In the genomic region with DNA sequence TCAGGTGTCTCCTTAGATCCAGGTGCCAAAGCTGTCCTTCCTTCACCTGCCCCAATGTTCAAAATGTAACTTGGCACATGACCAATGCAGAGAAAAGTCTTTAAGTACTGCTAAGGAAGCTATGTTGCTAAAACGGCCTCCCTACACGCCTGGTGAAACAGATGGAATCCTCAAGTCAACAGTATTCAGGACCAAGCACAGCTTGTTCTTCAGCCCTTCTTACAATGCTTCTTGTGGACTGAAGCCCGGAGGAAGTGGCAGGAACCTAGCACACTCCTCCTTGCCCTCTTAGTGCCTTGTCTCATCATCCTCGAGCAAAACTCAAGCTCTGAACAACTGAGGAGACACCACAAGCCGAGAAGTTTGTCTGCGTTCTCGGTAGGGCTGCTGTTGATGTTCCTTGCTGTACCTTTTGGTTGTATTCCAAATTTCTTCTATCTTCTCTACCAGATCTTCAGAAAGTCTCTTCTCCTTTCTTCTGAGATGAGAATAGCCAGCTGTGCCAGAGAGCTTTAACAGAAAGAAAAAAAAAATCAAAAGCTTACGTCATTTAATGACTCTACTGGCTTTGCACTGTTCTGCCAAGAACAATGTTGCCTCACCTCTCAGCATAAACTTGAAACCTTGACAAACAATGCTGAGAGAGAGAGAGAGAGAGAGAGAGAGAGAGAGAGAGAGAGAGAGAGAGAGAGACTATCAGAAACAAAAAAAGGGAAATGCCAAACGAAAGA, we compare ENCODE assay signal across 9 mouse cellular contexts. TPM values are rescaled to one million over a fixed set of nuclear protein-coding genes. Genes with fewer than 3 reads are reported as not detected.
A peak's percentile ranks its signal among the peaks of the same experiment; 100 is the strongest.
DNase-seq lines count a peak whose midpoint lies in the region; ATAC-seq and TF ChIP-seq lines count a peak whose summit lies in the region.
"Had no signal": no experiment of that assay in that cellular context is flagged by ENCODE, and none has a peak within 500 bp of the region (broad histone marks: within the 10 kb centered on the region; RNA-seq: fewer than 3 reads in every experiment).

No protein-coding gene starts in this region.

- no peak for ATAC-seq in heart, embryonic 15.5 days (replicated peaks; ENCODE audit: insufficient number of reproducible peaks, insufficient read depth, low FRiP score, low read depth)
- ATAC-seq in lung, embryonic 14.5 days (ENCODE audit: insufficient read depth): no peak
- ATAC-seq in midbrain, embryonic 13.5 days: no peak

- no peak for TF ChIP-seq CTCF in lung, embryonic 14.5 days (IDR thresholded peaks at IDR 0.05; ENCODE audit: low read depth)

- WGBS in heart, embryonic 15.5 days: 60% methylated on average over 9 of the region's 9 CpGs
- WGBS in lung, embryonic 14.5 days: 64% methylated on average over 9 of the region's 9 CpGs
- WGBS in midbrain, embryonic 13.5 days: 87% methylated on average over 9 of the region's 9 CpGs

- H3K4me3 ChIP-seq in heart, embryonic 15.5 days: no peak overlapping the region
- H3K4me3 ChIP-seq in lung, embryonic 14.5 days (ENCODE audit: low read depth, low read length): no peak overlapping the region
- H3K4me3 ChIP-seq in midbrain, embryonic 13.5 days (replicated peaks): no peak overlapping the region

- H3K9ac ChIP-seq in heart, embryonic 15.5 days: no peak overlapping the region
- no peak overlapping the region for H3K9ac ChIP-seq in lung, embryonic 14.5 days
- H3K9ac ChIP-seq in midbrain, embryonic 13.5 days (replicated peaks): no peak overlapping the region

- H3K36me3 ChIP-seq in heart, embryonic 15.5 days: peaks cover 3% of the 10 kb centered on the region; the same call in 1 of the 2 replicates
- peaks cover 6% of the 10 kb centered on the region for H3K36me3 ChIP-seq in lung, embryonic 14.5 days (ENCODE audit: insufficient read depth)
- peaks cover 10% of the 10 kb centered on the region for H3K36me3 ChIP-seq in midbrain, embryonic 13.5 days

- H3K9me3 ChIP-seq in heart, embryonic 15.5 days (replicated peaks): no peaks in the 10 kb centered on the region
- H3K9me3 ChIP-seq in lung, embryonic 14.5 days (ENCODE audit: low read depth, low read length): no peaks in the 10 kb centered on the region
- H3K9me3 ChIP-seq in midbrain, embryonic 13.5 days: no peaks in the 10 kb centered on the region

- peak overlapping the region; percentile 62 for H3K27ac ChIP-seq in heart, embryonic 15.5 days
- H3K27ac ChIP-seq in lung, embryonic 14.5 days (ENCODE audit: low read depth): 0 out of 2 replicates have a peak overlapping the region, but pooled peaks have one; percentile 52
- H3K27ac ChIP-seq in midbrain, embryonic 13.5 days: no peak overlapping the region

- no peak overlapping the region for H3K4me2 ChIP-seq in heart, embryonic 15.5 days
- no peak overlapping the region for H3K4me2 ChIP-seq in lung, embryonic 14.5 days
- no peak overlapping the region for H3K4me2 ChIP-seq in midbrain, embryonic 13.5 days (replicated peaks)

- peak; percentile 36 for DNase-seq in gastrocnemius, adult 18-20 months (ENCODE audit: low spot score)
- no peak for DNase-seq in gastrocnemius, adult 8-10 months (ENCODE audit: low spot score in 2 of 2)
- peak; percentile 33 for DNase-seq in MEL-GATA-1-ER (ENCODE audit: extremely low read depth, low read depth)
- DNase-seq in lung, embryonic 14.5 days: peak; percentile 52
- DNase-seq in gastrocnemius, postnatal 4 days (ENCODE audit: low spot score in 2 of 2): no peak
- no peak for DNase-seq in retina, postnatal 1 day
- DNase-seq: cerebellum, adult 9-10 months had no signal

- H3K27me3 ChIP-seq in heart, embryonic 15.5 days: no peaks in the 10 kb centered on the region
- H3K27me3 ChIP-seq in lung, embryonic 14.5 days (ENCODE audit: insufficient read depth, low read length): no peaks in the 10 kb centered on the region
- H3K27me3 ChIP-seq in midbrain, embryonic 13.5 days: no peaks in the 10 kb centered on the region

- peaks cover 23% of the 10 kb centered on the region for H3K4me1 ChIP-seq in heart, embryonic 15.5 days (replicated peaks)
- H3K4me1 ChIP-seq in lung, embryonic 14.5 days (ENCODE audit: insufficient read depth): no peaks in the 10 kb centered on the region
- H3K4me1 ChIP-seq in midbrain, embryonic 13.5 days (replicated peaks): no peaks in the 10 kb centered on the region

RNA-seq across cellular contexts. Expression of gene Usp54, which starts 33.3 kb away (rescaled TPM):
- 1 to 10 TPM; 3.1 to 5.1 TPM for total RNA-seq in gastrocnemius, adult 18-20 months (2021)
- total RNA-seq in gastrocnemius, adult 8-10 months (2022): 1 to 10 TPM; 2.4 to 6.4 (median 3.8) TPM
- 4.0 and 4.8 TPM in 2 replicates for polyA plus RNA-seq in heart, embryonic 15.5 days (2015; fragmentation: Nextera tagmentation; extraction: Ambion mirVana)
- polyA plus RNA-seq in lung, embryonic 14.5 days (2014; fragmentation: Nextera tagmentation; extraction: Ambion mirVana): 10.0 and 11.8 TPM in 2 replicates
- polyA plus RNA-seq in midbrain, embryonic 13.5 days (2015; fragmentation: Nextera tagmentation; extraction: Ambion mirVana): 12.5 and 13.1 TPM in 2 replicates
- total RNA-seq in gastrocnemius, postnatal 4 days (2021): 10 to 100 TPM; 12.6 to 14.3 TPM

RNA-seq across cellular contexts. Expression of gene Myoz1, which starts 48.8 kb away (rescaled TPM):
- 1,000 to 10,000 TPM; 2,763 to 3,247 TPM for total RNA-seq in gastrocnemius, adult 18-20 months (2021)
- 1,000 to 10,000 TPM; 3,090 to 3,449 (median 3,228) TPM for total RNA-seq in gastrocnemius, adult 8-10 months (2022)
- polyA plus RNA-seq in heart, embryonic 15.5 days (2015; fragmentation: Nextera tagmentation; extraction: Ambion mirVana): 10.2 and 11.6 TPM in 2 replicates
- polyA plus RNA-seq in lung, embryonic 14.5 days (2014; fragmentation: Nextera tagmentation; extraction: Ambion mirVana): 0.24 and 0.87 TPM in 2 replicates
- not detected in 2 replicates for polyA plus RNA-seq in midbrain, embryonic 13.5 days (2015; fragmentation: Nextera tagmentation; extraction: Ambion mirVana)
- 1,000 to 10,000 TPM; 1,287 to 1,360 TPM for total RNA-seq in gastrocnemius, postnatal 4 days (2021)

Comparison
In these comparisons a context has a peak if more than half of its experiments do, and no peak if none do; other contexts are left out.
1. DNase-seq: peak in gastrocnemius, adult 18-20 months (single experiment), MEL-GATA-1-ER (single experiment) and lung, embryonic 14.5 days (single experiment); none in gastrocnemius, adult 8-10 months (0 of 2), gastrocnemius, postnatal 4 days (0 of 2) and retina, postnatal 1 day (single experiment).